Mouse (Mus musculus): ENCODE measurements around the gene Vmn1r7. TPM values are rescaled to one million over a fixed set of nuclear protein-coding genes. Genes with fewer than 3 reads are reported as not detected.
"Not testable (repeated sequence)": the region's sequence is repeated elsewhere in the genome, so short reads cannot be mapped to it uniquely, and the experiment has no call there.

The Vmn1r7 gene
- not detected for total RNA-seq (2021)
- long read RNA-seq, experiment 1: 0 reads
- long read RNA-seq, experiment 2: 0 reads

GRCm38 (mm10) chr6:57025224-57025623 is at the start of gene Vmn1r7:
Vmn1r7 (minus strand) TSS chr6:57025324.
- not testable (repeated sequence) for DNase-seq (ENCODE audit: low spot score in 2 of 2)

- DNase-seq (ENCODE audit: low spot score in 2 of 2): no peak
Observed at GRCm38 (mm10) chr6:57066487-57066886, 41.4 kb upstream of the Vmn1r7 start, which contains the start of gene Vmn1r9. Vmn1r9 (plus strand) TSS chr6:57066787.

GRCm38 (mm10) chr6:57063730-57064129 is 38.6 kb upstream of the Vmn1r7 start:
- no peak for DNase-seq (ENCODE audit: low spot score in 2 of 2)

GRCm38 (mm10) chr6:57034674-57035073 is 9.6 kb upstream of the Vmn1r7 start:
- no peak for DNase-seq (ENCODE audit: low spot score in 2 of 2)

GRCm38 (mm10) chr6:57031984-57032383 is 6.9 kb upstream of the Vmn1r7 start, which contains the start of gene Vmn1r8:
Vmn1r8 (plus strand) TSS chr6:57032284.
- DNase-seq (ENCODE audit: low spot score in 2 of 2): no peak

- DNase-seq (ENCODE audit: low spot score in 2 of 2): no peak
Observed at GRCm38 (mm10) chr6:56996943-56997342, 28.2 kb downstream of the Vmn1r7 start, which contains the start of gene Vmn1r6. Vmn1r6 (plus strand) TSS chr6:56997243.

Other genes starting within 250 kb of the Vmn1r7 start
- 10 to 100 TPM; 33.3 to 33.5 TPM for gene Kbtbd2, start 227.5 kb downstream of the Vmn1r7 start, total RNA-seq (2021)
- gene Fkbp9, start 193.3 kb downstream of the Vmn1r7 start, total RNA-seq (2021): 100 to 1,000 TPM; 186 to 188 TPM
- 10 to 100 TPM; 44.7 to 58.6 TPM for gene Nt5c3, start 101.4 kb downstream of the Vmn1r7 start, total RNA-seq (2021)
- under 1 TPM; 0.13 to 0.61 TPM for gene Vmn1r4, start 101.3 kb downstream of the Vmn1r7 start, total RNA-seq (2021)
- gene Vmn1r5, start 55.1 kb downstream of the Vmn1r7 start, total RNA-seq (2021): not detected
- gene Vmn1r6, start 28.1 kb downstream of the Vmn1r7 start, total RNA-seq (2021): not detected
- not detected for gene Vmn1r8, start 7.0 kb upstream of the Vmn1r7 start, total RNA-seq (2021)
- not detected for gene Vmn1r9, start 41.5 kb upstream of the Vmn1r7 start, total RNA-seq (2021)
- not detected for gene Vmn1r10, start 84.1 kb upstream of the Vmn1r7 start, total RNA-seq (2021)
- gene Vmn1r11, start 108.1 kb upstream of the Vmn1r7 start, total RNA-seq (2021): not detected
- not detected for gene Vmn1r12, start 131.6 kb upstream of the Vmn1r7 start, total RNA-seq (2021)
- not detected for gene Vmn1r13, start 178.0 kb upstream of the Vmn1r7 start, total RNA-seq (2021)
- not detected for gene Vmn1r14, start 206.4 kb upstream of the Vmn1r7 start, total RNA-seq (2021)
- not detected for gene Vmn1r15, start 232.6 kb upstream of the Vmn1r7 start, total RNA-seq (2021)

All from gastrocnemius, postnatal 4 days (tissue).